Mouse (Mus musculus) heart, embryonic 13.5 days (tissue): ENCODE data around the gene Mgat5. TPM values are rescaled to one million over a fixed set of nuclear protein-coding genes. Genes with fewer than 3 reads are reported as not detected.

ENCODE experiments used
- ATAC-seq: fragments of 200-750 bp; cut with Nextera tagmentation; 2 replicates; pipeline ENCODE4 v1.8.0; 2017; ENCODE audit warnings: moderate TSS enrichment; ENCODE audit not compliant: insufficient number of reproducible peaks, low FRiP score, low TSS enrichment; ENCODE audit errors: extremely low read depth
- H3K27ac ChIP-seq: fragments of 300-500 bp; sonication (generic); replicated peaks from 2 replicates; pipeline ENCODE4 v1.5.1; 2015; ENCODE audit warnings: moderate library complexity, mild to moderate bottlenecking, inconsistent platforms
- H3K27me3 ChIP-seq: fragments of 300-500 bp; sonication (generic); replicated peaks from 2 replicates; pipeline ENCODE4 v1.6.1; 2015; ENCODE audit warnings: mild to moderate bottlenecking, inconsistent platforms
- H3K36me3 ChIP-seq: fragments of 300-500 bp; sonication (generic); 2 replicates; pipeline ENCODE4 v1.6.1; 2015; ENCODE audit warnings: mild to moderate bottlenecking, inconsistent platforms
- H3K4me1 ChIP-seq: fragments of 300-500 bp; sonication (generic); 2 replicates; pipeline ENCODE4 v1.6.1; 2015; ENCODE audit warnings: inconsistent platforms
- H3K4me2 ChIP-seq: fragments of 300-500 bp; sonication (generic); 2 replicates; pipeline ENCODE4 v1.6.1; 2015; ENCODE audit warnings: inconsistent platforms, mild to moderate bottlenecking, moderate library complexity
- H3K4me3 ChIP-seq: fragments of 300-500 bp; sonication (generic); 2 replicates; pipeline ENCODE4 v1.5.1; 2015; ENCODE audit warnings: moderate library complexity, mild to moderate bottlenecking, inconsistent platforms
- H3K9ac ChIP-seq: fragments of 300-500 bp; sonication (generic); 2 replicates; pipeline ENCODE4 v1.6.1; 2015; ENCODE audit warnings: inconsistent platforms, mild to moderate bottlenecking, moderate library complexity
- H3K9me3 ChIP-seq: fragments of 300-500 bp; sonication (generic); 2 replicates; pipeline ENCODE4 v1.6.1; 2016; ENCODE audit warnings: inconsistent platforms
- WGBS: fragments of 180-500 bp; shearing (Covaris S2); methylation state at CpG from one replicate; pipeline ENCODE4 v1.1.7; 2015; ENCODE audit warnings: mixed read lengths; 5-methylcytosine and 5-hydroxymethylcytosine counted together
- polyA plus RNA-seq: library from polyadenylated mRNA; unstranded; fragments of >200 nt; fragmentation: Nextera tagmentation; extraction: Ambion mirVana; gene quantifications from 2 replicates; pipeline ENCODE4 v1.2.1, GENCODE M21; 2015

Gene Mgat5
- polyA plus RNA-seq, 1 experiment from 2014 or later = 3.4 TPM

DNA sequence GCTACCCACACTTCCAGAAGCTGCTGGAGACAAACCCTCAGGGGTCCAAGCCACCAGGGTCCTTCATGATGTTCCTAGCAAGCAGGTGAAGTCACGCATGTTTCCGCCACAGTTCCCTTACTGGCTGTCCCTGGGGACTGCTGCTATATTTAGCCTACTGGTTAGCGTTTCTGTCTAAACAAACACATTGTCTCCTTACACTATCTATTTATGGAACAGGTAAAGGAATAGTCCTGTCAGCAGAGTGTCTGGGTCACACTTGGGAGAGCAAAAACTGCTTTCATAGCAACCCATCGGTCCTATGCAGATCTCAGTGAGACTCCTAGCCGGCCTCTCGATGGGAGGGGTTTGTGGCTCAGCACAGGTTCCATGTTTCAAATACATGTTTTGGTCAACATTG lies 306.5 kb downstream of the Mgat5 start:
- H3K27ac ChIP-seq = peak overlapping the region; percentile 70
- H3K4me1 ChIP-seq = peaks cover 19% of the 10 kb centered on the region
- WGBS = 47% methylated on average over 6 of the region's 6 CpGs
- H3K9ac ChIP-seq = no peak overlapping the region
- H3K9me3 ChIP-seq = peaks cover 8% of the 10 kb centered on the region; the same call in 1 of the 2 replicates
- H3K27me3 ChIP-seq = no peaks in the 10 kb centered on the region
- H3K4me3 ChIP-seq = no peak overlapping the region
- H3K36me3 ChIP-seq = no peaks in the 10 kb centered on the region
- no peak for ATAC-seq
- H3K4me2 ChIP-seq = no peak overlapping the region

GRCm38 (mm10) chr1:127512709-127513108 lies 307.9 kb downstream of the Mgat5 start:
- Histone ChIP-seq H3K27ac (no peak overlapping the region), H3K4me3 (no peak overlapping the region), H3K27me3 (no peaks in the 10 kb centered on the region), H3K4me1 (peaks cover 19% of the 10 kb centered on the region), H3K4me2 (no peak overlapping the region), H3K9ac (no peak overlapping the region), H3K36me3 (no peaks in the 10 kb centered on the region), H3K9me3 (peaks cover 8% of the 10 kb centered on the region; the same call in 1 of the 2 replicates)
- 72% methylated on average over 6 of the region's 6 CpGs for WGBS
- no peak for ATAC-seq

- no peak overlapping the region for H3K4me3 ChIP-seq
- peaks cover 8% of the 10 kb centered on the region; the same call in 1 of the 2 replicates for H3K9me3 ChIP-seq
- ATAC-seq = no peak
- 82% methylated on average over 8 of the region's 8 CpGs for WGBS
- no peak overlapping the region for H3K9ac ChIP-seq
- H3K36me3 ChIP-seq = no peaks in the 10 kb centered on the region
- no peak overlapping the region for H3K4me2 ChIP-seq
- H3K27me3 ChIP-seq = no peaks in the 10 kb centered on the region
- H3K4me1 ChIP-seq = peaks cover 19% of the 10 kb centered on the region
- H3K27ac ChIP-seq = no peak overlapping the region
Observed at GRCm38 (mm10) chr1:127513140-127513539, 308.3 kb downstream of the Mgat5 start.

- peaks cover 8% of the 10 kb centered on the region; the same call in 1 of the 2 replicates for H3K9me3 ChIP-seq
Observed at GRCm38 (mm10) chr1:127513664-127514063, 308.8 kb downstream of the Mgat5 start.

DNA sequence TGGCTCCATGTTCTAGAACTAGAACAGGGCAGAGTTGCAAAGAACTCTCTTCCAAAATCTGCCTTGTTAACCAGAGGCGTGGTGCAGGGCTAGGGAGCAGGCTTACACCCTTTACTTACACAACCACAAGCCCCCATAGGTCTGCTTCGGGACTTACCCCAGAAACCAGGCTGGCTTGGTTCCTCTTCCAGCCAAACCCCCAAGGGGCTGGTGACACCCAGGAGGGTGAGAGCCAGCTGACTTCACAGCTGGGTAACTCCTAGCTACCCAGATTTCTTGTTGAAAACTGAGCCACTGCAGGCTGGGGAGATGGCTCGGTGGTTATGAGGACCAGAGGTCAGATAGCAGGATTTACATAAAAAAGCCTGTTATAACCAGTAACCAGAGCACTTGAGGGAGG lies 309.7 kb downstream of the Mgat5 start:
- no peaks in the 10 kb centered on the region for H3K36me3 ChIP-seq
- no peak overlapping the region for H3K4me2 ChIP-seq
- H3K4me3 ChIP-seq = no peak overlapping the region
- no peak overlapping the region for H3K27ac ChIP-seq
- H3K9ac ChIP-seq = no peak overlapping the region
- H3K4me1 ChIP-seq = peaks cover 19% of the 10 kb centered on the region
- H3K27me3 ChIP-seq = no peaks in the 10 kb centered on the region
- 66% methylated on average over 3 of the region's 3 CpGs for WGBS
- H3K9me3 ChIP-seq = peaks cover 8% of the 10 kb centered on the region; the same call in 1 of the 2 replicates
- no peak for ATAC-seq

More at GRCm38 (mm10) chr1:127513664-127514063, 308.8 kb downstream of the Mgat5 start:
- Histone ChIP-seq H3K9ac (no peak overlapping the region), H3K4me2 (no peak overlapping the region), H3K4me1 (peaks cover 19% of the 10 kb centered on the region), H3K27me3 (no peaks in the 10 kb centered on the region), H3K36me3 (no peaks in the 10 kb centered on the region), H3K4me3 (no peak overlapping the region), H3K27ac (no peak overlapping the region)
- no peak for ATAC-seq
- 86% methylated on average over 3 of the region's 3 CpGs for WGBS

DNA sequence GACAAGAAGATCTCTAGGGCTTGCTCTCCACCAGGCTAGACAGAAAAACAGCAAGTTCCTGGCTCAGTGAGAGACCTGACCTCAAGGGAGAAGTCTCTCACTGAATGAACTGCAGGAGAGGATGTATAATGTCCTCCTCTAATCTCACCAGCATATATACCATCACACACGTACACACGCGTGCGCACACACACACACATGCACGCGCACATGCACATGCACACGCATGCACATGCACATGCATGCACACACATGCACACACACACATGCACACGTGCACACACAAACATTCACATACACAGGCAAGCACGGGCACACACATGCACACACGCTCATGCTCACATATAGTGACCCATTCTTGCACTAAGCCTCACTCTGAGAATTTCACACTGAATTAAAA lies 310.1 kb downstream of the Mgat5 start:
- Histone ChIP-seq H3K9ac (no peak overlapping the region), H3K36me3 (no peaks in the 10 kb centered on the region), H3K4me2 (no peak overlapping the region), H3K27me3 (no peaks in the 10 kb centered on the region), H3K4me1 (peaks cover 19% of the 10 kb centered on the region), H3K4me3 (no peak overlapping the region), H3K9me3 (peaks cover 8% of the 10 kb centered on the region; the same call in 1 of the 2 replicates), H3K27ac (no peak overlapping the region)
- WGBS = 94% methylated on average over 10 of the region's 10 CpGs
- ATAC-seq = no peak

DNA sequence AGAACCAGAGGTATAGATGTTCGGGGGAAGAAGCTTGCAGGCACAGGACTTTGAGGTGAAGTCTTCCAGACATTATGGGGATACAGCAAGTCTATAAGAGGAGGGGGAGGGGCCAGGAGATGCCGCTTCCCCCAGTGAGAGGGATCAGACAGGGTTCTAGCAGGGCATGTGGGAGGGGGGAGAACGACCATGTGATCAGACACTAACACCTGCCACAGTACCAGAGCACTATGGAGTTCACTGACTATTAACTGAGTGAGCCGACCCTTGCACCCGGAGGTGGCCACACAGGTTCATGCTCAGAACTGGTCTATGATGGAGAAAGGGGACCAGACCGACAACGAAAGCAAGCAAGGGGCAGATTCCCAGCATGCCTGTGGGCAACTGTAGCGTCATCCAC lies 318.5 kb downstream of the Mgat5 start:
- H3K4me1 ChIP-seq = peaks cover 19% of the 10 kb centered on the region
- no peak overlapping the region for H3K4me3 ChIP-seq
- H3K27ac ChIP-seq = peak overlapping the region; percentile 43
- WGBS = 49% methylated on average over 8 of the region's 8 CpGs
- no peak overlapping the region for H3K9ac ChIP-seq
- no peak for ATAC-seq
- H3K4me2 ChIP-seq = no peak overlapping the region
- no peaks in the 10 kb centered on the region for H3K36me3 ChIP-seq
- no peaks in the 10 kb centered on the region for H3K27me3 ChIP-seq
- H3K9me3 ChIP-seq = no peaks in the 10 kb centered on the region

DNA sequence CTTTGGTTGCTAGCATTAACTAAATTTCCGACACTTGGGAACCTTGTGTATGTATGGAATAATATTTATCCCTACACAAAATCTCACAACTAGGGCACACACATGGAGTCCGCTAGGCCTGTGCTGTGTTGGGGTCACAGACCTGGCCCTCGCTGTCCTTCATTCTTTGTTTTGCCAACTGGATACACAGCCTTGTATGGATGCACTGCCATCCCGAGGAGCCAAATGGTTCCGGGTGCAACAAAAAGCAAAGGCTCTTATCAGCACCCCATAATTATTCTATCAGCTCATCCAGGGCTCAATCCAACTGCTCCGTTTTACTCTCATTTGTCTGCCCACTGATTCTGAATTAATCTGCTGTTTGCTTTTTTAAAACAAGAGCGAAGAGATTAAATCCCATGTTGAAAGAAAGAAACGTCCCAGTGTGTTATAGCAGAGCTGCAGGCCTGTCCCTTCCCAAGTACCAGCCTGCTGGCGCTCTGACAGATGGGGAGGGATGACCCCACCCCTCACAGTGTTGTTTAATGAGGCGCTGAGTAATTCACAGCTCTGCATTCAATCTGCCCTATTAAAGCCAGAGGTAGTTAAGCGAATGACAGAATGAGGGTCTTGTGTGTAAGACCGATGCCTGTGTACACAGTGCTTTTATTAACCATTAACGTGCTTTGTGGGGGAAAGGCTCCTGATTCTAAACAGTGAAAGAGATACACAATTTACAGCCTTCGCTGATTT lies 326.2 kb downstream of the Mgat5 start:
- Histone ChIP-seq H3K4me1 (peaks cover 7% of the 10 kb centered on the region), H3K9ac (no peak overlapping the region), H3K36me3 (no peaks in the 10 kb centered on the region), H3K27ac (no peak overlapping the region), H3K9me3 (no peaks in the 10 kb centered on the region), H3K27me3 (no peaks in the 10 kb centered on the region), H3K4me3 (no peak overlapping the region), H3K4me2 (no peak overlapping the region)
- no peak for ATAC-seq
- WGBS = 42% methylated on average over 14 of the region's 14 CpGs

- WGBS = 78% methylated on average over 5 of the region's 5 CpGs
- ATAC-seq = no peak
Observed at GRCm38 (mm10) chr1:127531723-127532122, 326.9 kb downstream of the Mgat5 start.

GRCm38 (mm10) chr1:127536448-127536847 lies 331.6 kb downstream of the Mgat5 start:
- Histone ChIP-seq H3K27me3 (no peaks in the 10 kb centered on the region), H3K9ac (no peak overlapping the region), H3K27ac (no peak overlapping the region), H3K9me3 (no peaks in the 10 kb centered on the region), H3K4me2 (peak overlapping the region; percentile 43; the same call in 1 of the 2 replicates), H3K4me3 (no peak overlapping the region), H3K36me3 (no peaks in the 10 kb centered on the region), H3K4me1 (peaks cover 13% of the 10 kb centered on the region)
- 0 out of 2 replicates have a peak, but pooled peaks have one; percentile 19 for ATAC-seq
- 50% methylated on average over 5 of the region's 5 CpGs for WGBS

More at GRCm38 (mm10) chr1:127531723-127532122, 326.9 kb downstream of the Mgat5 start:
- Histone ChIP-seq H3K4me1 (peaks cover 11% of the 10 kb centered on the region), H3K9me3 (no peaks in the 10 kb centered on the region), H3K27ac (no peak overlapping the region), H3K9ac (no peak overlapping the region), H3K27me3 (no peaks in the 10 kb centered on the region), H3K36me3 (no peaks in the 10 kb centered on the region), H3K4me2 (no peak overlapping the region), H3K4me3 (no peak overlapping the region)

DNA sequence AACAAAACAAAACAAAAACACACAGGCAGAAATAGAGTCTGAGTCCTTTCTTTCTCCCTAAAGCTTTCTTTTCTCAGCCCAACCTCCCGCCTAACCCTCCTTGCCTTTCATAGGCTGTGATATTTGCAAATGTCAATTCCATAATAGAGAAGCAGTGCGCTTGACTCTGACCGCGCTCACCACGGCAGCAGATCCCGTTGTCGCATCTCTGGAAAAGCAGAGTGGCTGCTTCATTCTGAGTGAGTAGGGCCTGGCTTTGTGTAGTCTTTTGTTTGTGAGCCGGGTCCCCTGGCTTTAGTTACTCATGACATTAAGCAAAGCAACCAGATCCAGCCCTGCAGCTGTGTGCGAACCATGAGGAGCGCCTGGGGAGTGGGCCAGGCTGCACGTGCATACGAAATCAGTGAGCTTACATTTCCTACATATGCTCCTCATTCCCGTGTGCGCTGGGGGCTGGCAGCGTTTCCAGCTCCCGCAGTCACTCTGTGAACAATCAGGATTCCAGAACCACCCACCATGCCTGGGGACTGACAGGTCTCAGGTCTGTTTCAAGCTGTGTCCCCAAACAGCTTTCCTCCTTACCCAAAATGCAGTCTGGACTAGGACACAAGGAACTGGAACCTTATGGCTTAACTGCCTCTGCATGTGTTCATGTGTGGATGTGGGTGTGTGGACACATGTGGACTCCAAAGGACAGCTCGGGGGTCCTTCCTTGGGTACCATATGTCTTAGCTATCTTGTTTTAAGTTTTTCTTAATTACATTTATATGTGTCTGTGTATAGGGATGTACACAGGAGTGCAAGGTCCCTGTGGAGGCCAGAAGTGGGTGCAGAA lies 332.6 kb downstream of the Mgat5 start:
- WGBS = 36% methylated on average over 17 of the region's 17 CpGs
- H3K36me3 ChIP-seq = no peaks in the 10 kb centered on the region
- no peak for ATAC-seq
- no peaks in the 10 kb centered on the region for H3K27me3 ChIP-seq
- peaks cover 12% of the 10 kb centered on the region for H3K4me1 ChIP-seq
- no peaks in the 10 kb centered on the region for H3K9me3 ChIP-seq
- no peak overlapping the region for H3K27ac ChIP-seq
- H3K4me2 ChIP-seq = peak overlapping the region; percentile 43
- peak overlapping the region; percentile 26; the same call in 1 of the 2 replicates for H3K9ac ChIP-seq
- peak overlapping the region; percentile 15; the same call in 1 of the 2 replicates for H3K4me3 ChIP-seq
